Comparison of ENCODE assay signal across 21 mouse cellular contexts in the genomic region with DNA sequence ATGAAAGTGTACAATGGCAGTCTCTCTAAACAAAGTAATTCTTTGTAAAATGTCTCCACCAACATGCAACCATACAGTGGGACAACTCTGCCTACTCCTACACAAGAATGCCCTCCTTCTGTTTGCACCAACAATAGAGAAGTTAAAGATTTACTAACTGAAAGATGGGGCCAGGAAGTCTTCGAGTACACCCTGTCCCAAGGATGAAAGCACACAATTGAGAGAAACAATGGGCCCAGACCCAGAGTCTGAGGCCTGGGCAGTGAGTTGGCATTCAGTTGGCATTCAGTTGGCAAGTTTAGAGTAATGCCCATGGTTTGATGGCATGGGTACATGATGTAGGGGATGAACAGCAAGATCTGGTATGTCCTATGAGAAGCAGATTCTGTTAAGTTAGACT. TPM values are rescaled to one million over a fixed set of nuclear protein-coding genes. Genes with fewer than 3 reads are reported as not detected.
"Had no signal": no experiment of that assay in that cellular context is flagged by ENCODE, and none has a peak within 500 bp of the region (broad histone marks: within the 10 kb centered on the region; RNA-seq: fewer than 3 reads in every experiment).

No protein-coding gene starts in this region.

- DNase-seq: lung, adult 2 months; lung, postnatal 10 days; right cerebral cortex, postnatal 14 days; thymus, adult 18-20 months; thymus, postnatal 14 days; thymus, postnatal 36 days had no signal

- H3K4me1 ChIP-seq: liver, embryonic 12.5 days; midbrain, embryonic 13.5 days; midbrain, embryonic 15.5 days; neural tube, embryonic 12.5 days had no signal

- H3K4me3 ChIP-seq: liver, embryonic 12.5 days; lung, embryonic 15.5 days; megakaryocyte, embryonic 14.5 days; midbrain, embryonic 13.5 days; midbrain, embryonic 15.5 days; neural tube, embryonic 12.5 days had no signal

- H3K9me3 ChIP-seq: liver, embryonic 12.5 days; lung, embryonic 15.5 days; midbrain, embryonic 13.5 days; midbrain, embryonic 15.5 days; neural tube, embryonic 12.5 days had no signal

- ATAC-seq: liver, embryonic 12.5 days; midbrain, embryonic 13.5 days; midbrain, embryonic 15.5 days had no signal

- H3K27ac ChIP-seq: liver, embryonic 12.5 days; liver, embryonic 14.5 days; lung, embryonic 15.5 days; midbrain, embryonic 13.5 days; midbrain, embryonic 15.5 days; neural tube, embryonic 12.5 days had no signal

- H3K27me3 ChIP-seq: lung, embryonic 15.5 days; megakaryocyte, embryonic 14.5 days; midbrain, embryonic 13.5 days; midbrain, embryonic 15.5 days; neural tube, embryonic 12.5 days had no signal

- H3K9ac ChIP-seq: liver, embryonic 12.5 days; liver, embryonic 14.5 days; lung, embryonic 15.5 days; midbrain, embryonic 13.5 days; midbrain, embryonic 15.5 days; neural tube, embryonic 12.5 days had no signal

- H3K36me3 ChIP-seq: liver, embryonic 12.5 days; lung, embryonic 15.5 days; midbrain, embryonic 13.5 days; midbrain, embryonic 15.5 days; neural tube, embryonic 12.5 days had no signal

- H3K4me2 ChIP-seq: liver, embryonic 12.5 days; lung, embryonic 15.5 days; midbrain, embryonic 11.5 days; midbrain, embryonic 13.5 days; midbrain, embryonic 15.5 days; neural tube, embryonic 12.5 days had no signal

RNA-seq across cellular contexts. Expression of a gene that starts 16.4 kb away (rescaled TPM):
- total RNA-seq: midbrain, postnatal 0 days; monocyte, adult 5-6 weeks had no signal
- polyA plus RNA-seq: liver, embryonic 12.5 days; liver, embryonic 14.5 days; liver, embryonic 16.5 days; lung, adult 2 months; lung, embryonic 15.5 days; midbrain, embryonic 11.5 days; midbrain, embryonic 13.5 days; midbrain, embryonic 15.5 days; midbrain, postnatal 0 days; neural tube, embryonic 12.5 days; neural tube, embryonic 14.5 days; stomach, embryonic 14.5 days; stomach, embryonic 16.5 days had no signal

RNA-seq across cellular contexts. Expression of a gene that starts 26.4 kb away (rescaled TPM):
- total RNA-seq: monocyte, adult 5-6 weeks; neutrophil, adult 5-6 weeks had no signal
